Mouse (Mus musculus): ENCODE measurements around the gene Zfp574.

Zfp574 gene

DNA sequence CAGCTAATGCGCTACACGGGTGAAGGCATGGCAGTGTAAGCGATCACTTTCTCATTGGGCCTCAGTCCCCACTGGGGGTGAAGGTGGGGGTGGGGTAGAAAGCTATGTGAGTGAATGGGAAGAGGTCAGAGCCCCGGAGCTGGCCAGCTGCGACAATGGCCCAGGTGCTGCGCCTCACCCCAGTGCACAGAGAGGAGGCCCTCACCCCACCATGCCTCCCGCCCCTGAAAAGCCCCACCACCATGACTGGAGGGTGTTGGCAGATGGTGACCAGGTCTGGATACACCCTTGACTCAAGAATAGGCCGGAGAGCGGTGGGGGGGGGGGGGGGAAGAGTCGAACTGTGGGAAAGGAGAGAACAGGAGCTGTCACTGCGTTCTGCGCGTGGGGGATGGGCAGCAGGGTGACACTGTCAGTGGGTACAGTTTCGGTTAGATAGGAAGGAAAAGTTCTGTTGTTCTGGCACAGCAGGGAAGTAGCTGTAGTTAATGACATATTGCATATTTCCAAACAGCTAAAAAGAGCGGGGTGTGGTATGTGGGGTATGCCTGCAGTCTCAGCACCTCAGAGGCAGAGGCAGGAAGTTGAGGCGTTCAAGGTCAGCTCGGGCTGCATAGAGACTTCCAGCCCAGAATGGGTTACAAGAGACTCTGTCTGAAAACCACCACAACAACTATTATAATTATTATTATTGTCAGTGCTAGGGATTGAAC lies 34.6 kb downstream of the Zfp574 start:
- in situ Hi-C loops (cut with MboI; ENCODE audit: unreplicated experiment in 2 of 2): loop anchor here in 1 of 2 experiments (10.0 kb wide), 1 partner anchor 288 kb away; the partner anchor contains the start of gene Lipe

DNA sequence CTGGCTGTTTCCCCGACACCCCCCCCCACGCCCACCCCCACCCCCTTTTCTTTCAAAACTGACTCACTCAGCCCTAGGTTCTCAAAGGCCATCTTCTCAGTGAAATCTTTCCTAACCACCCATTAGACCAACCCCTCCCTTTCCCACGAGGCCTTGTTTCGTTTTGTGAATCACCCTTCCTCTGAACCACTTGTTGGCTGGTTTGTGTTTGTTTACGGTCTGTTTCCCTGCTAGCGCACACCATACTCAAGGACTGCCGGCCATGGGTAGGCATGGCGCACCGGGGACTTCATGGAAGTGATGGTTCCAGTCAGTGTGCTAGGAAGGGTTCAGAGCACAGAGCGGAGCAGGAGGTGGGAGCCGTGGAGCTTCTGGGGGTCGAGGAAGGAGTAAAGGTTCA lies 37.0 kb downstream of the Zfp574 start:
- in situ Hi-C loops (cut with MboI; ENCODE audit: unreplicated experiment in 2 of 2): loop anchor here in 1 of 2 experiments (10.0 kb wide), 1 partner anchor 285 kb away; the partner anchor contains the start of gene Lipe

DNA sequence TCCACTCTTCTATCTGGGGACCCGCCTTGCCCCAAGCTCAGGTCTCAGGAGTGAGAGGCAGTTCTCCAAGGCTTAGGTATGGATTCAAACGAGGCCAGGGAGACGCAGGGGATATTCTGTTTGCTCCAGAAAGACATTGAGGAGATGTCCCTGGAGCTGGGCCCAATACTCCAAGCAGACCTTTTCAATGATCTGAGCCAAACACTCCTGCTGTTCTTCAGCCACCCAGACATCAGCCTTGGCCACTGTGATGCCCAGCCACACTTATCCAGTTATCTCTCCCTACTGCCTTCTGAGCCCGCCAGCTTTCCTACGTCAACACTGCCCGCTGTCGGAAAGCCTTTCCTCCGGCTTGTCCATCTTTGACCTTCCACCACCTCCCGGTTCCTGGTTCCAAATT lies 38.0 kb downstream of the Zfp574 start:
- in situ Hi-C loops (cut with MboI; ENCODE audit: unreplicated experiment in 2 of 2): no loop called here

DNA sequence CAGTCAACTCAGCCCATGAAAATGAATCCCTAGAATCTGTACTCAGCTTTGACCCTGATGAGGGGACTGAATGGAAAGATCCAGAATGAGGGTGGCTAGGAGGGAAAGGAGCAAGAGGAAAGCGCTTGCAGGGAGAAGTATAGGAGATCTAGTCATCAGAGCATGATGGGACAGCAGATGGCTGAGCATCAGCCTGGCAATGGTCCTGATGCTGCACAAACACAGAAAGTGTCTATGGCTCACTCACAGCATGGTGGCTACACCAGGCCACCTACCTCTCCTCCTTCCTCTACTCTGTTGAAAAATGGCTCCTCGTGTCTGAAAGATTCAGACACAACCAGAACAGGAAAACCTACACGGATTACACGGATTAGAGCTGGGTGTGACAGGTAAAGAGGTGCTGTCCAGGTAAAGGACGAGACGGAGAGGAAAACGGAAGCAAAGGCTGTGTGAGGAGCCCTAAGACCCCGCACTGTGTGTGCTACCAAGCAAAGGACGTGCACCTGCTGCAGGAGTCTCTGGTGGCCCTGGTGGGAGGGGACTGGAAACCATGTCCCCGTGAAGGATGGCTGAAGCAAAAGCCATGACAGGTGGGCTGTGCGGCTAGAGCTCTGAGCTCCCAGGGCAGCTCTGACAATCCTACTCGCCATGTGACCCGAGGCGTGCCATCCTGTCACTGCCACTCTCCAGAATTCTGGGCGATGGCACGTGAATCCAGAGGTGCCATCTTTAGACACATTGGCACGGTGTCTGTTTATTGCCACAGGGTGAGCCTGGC lies 40.0 kb downstream of the Zfp574 start:
- in situ Hi-C loops (cut with MboI; ENCODE audit: unreplicated experiment in 2 of 2): no loop called here

- in situ Hi-C loops (cut with MboI; ENCODE audit: unreplicated experiment in 2 of 2): no loop called here
Measured at GRCm38 (mm10) chr7:25112956-25113603, 40.7 kb downstream of the Zfp574 start.

- in situ Hi-C loops (cut with MboI; ENCODE audit: unreplicated experiment in 2 of 2): no loop called here
Measured at GRCm38 (mm10) chr7:25120061-25120834, 47.9 kb downstream of the Zfp574 start.

GRCm38 (mm10) chr7:25121240-25121786 lies 48.9 kb downstream of the Zfp574 start:
- in situ Hi-C loops (cut with MboI; ENCODE audit: unreplicated experiment in 2 of 2): no loop called here

DNA sequence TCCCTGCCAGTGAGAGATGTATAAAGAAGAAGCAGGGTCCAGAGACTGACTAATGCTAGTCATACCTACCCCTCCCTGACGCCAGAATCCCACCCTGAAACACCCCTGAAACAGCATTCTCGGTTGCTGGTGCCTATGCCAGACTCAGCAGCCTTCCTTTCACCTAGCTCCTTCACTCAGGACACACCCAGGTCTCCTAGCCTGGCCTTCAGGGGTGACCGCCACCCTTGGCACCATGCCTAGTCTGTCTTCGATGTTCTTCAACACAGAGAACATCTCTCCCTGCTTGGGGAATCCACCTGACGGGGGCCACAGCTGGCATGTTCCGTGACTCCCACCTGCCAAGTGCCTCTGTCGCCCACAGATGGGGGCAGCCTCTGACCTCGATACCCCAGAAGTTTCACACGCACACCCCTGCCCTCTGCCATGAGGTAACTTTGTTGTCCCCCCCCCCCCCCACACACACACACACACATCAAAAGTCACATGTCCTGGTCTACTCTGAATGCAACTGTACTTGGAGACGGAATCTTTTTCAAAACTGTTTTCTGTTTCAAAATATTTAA lies 53.4 kb downstream of the Zfp574 start:
- in situ Hi-C loops (cut with MboI; ENCODE audit: unreplicated experiment in 2 of 2): no loop called here

DNA sequence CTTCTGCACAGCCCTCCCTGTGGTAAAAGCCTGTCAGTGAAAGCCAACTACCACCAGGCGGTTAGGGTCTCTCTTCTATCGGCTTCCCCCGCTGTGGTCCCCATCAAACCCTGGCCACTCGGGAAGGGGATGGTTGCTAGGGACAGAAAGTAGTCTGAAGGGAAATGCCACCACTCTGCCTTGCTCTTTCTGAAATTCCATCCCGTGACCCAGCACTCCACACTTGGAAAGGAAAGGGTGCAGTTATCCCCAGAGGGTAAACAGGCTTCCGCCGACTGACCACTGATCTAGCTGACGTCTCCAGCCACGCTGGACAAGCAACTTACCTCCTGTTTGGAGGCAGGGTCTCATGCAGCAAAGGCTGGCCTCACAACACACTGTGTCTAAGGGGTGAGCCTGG lies 55.6 kb downstream of the Zfp574 start:
- in situ Hi-C loops (cut with MboI; ENCODE audit: unreplicated experiment in 2 of 2): no loop called here

- in situ Hi-C loops (cut with MboI; ENCODE audit: unreplicated experiment in 2 of 2): no loop called here
Measured at GRCm38 (mm10) chr7:25129390-25129979, 57.1 kb downstream of the Zfp574 start.

DNA sequence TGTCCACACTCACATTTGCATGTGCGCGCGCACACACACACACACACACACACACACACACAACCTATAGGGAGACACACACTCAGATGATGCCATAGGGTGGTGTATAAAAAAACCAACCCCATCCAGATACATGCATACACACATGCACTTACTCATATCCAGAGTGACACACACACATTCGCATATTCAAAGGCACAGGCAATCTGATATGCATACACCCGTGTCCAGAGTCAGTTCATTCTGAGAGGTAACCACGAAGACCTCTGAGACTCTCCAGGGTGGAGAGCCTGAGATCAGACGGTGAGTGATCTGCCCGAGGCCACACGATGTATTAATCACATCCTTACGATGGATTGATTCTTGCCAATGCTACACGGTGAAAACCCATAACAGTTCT lies 58.2 kb downstream of the Zfp574 start:
- in situ Hi-C loops (cut with MboI; ENCODE audit: unreplicated experiment in 2 of 2): loop anchor here (5.0 to 10.0 kb wide), 2 partner anchors 52 to 144 kb away; no protein-coding TSS in a partner anchor

DNA sequence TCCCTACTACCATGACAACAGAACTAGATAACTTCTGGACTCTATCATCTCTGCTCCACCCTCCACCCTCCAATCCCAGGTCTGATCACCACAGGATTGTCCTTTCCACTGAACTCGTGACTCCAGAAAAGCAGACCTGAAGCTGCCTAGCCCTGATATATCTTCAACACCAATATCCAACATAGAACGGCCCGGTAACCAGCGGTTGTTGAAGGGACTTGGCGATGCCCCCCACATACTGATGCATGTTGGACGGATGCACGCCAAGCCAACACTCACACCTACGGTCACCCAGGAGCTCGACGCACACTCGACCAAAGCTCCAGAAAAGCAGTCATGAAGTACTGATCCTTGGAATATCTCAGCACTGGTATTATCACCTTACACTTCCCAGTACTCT lies 58.9 kb downstream of the Zfp574 start:
- in situ Hi-C loops (cut with MboI; ENCODE audit: unreplicated experiment in 2 of 2): loop anchor here (5.0 to 10.0 kb wide), 2 partner anchors 51 to 144 kb away; no protein-coding TSS in a partner anchor

DNA sequence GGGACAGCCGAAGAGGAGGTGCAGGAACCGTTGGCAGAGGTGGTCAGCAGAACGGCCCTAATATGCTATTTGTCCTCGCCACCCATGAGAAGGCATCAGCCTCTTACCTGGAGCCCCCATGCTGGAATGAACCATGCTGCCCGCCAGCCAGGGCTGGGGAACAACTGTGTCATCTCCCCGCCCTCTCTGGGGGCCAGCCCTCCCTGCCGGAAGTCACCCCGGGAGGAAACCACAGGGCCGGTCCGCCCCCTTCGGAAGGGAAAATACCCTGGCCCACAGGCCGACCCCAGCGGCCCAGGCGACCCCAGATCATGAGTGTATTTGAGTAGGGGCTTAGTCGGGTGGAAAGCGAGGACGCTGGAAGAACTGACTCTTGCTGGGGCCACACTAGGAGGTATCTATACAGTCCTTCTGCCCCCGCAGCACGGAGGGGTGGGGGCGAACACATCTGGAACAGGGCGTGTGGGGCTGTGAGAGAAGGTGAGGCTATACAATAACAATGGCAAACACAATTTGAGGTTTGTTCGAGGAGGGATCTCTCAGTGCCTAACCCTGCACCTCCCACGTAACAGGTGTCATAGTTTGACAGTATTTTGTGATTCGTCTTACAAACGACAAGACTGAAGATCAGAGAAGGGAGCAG lies 60.1 kb downstream of the Zfp574 start:
- in situ Hi-C loops (cut with MboI; ENCODE audit: unreplicated experiment in 2 of 2): loop anchor here (5.0 to 10.0 kb wide), 2 partner anchors 50 to 142 kb away; no protein-coding TSS in a partner anchor
